Mouse (Mus musculus) liver, adult 2 months (tissue): ENCODE data around the gene Dhx57. TPM values are rescaled to one million over a fixed set of nuclear protein-coding genes. Genes with fewer than 3 reads are reported as not detected.
A peak's percentile ranks its signal among the peaks of the same experiment; 100 is the strongest.
"Not testable (repeated sequence)": the region's sequence is repeated elsewhere in the genome, so short reads cannot be mapped to it uniquely, and the experiment has no call there.

ENCODE experiments used
- DNase-seq: peaks from one replicate; pipeline ENCODE4 v3.0.0-alpha.2; 2011; ENCODE audit warnings: low read depth, low spot score; ENCODE audit errors: extremely low read depth
- H3K27ac ChIP-seq: fragments of 200-500 bp; replicated peaks from 2 replicates; pipeline ENCODE4 v1.5.1; 2012; ENCODE audit warnings: low read depth, mild to moderate bottlenecking, control low read depth, inconsistent platforms, low read length; ENCODE audit not compliant: insufficient read depth
- H3K27me3 ChIP-seq: fragments of 200-500 bp; 2 replicates; pipeline ENCODE4 v1.6.1; 2012; ENCODE audit warnings: mild to moderate bottlenecking, moderate library complexity, low read length, inconsistent platforms; ENCODE audit not compliant: control insufficient read depth, insufficient read depth
- H3K36me3 ChIP-seq: fragments of 200-500 bp; 2 replicates; pipeline ENCODE4 v1.6.1; 2012; ENCODE audit warnings: low read length, inconsistent platforms; ENCODE audit not compliant: control insufficient read depth, insufficient read depth
- H3K4me1 ChIP-seq: fragments of 200-500 bp; 2 replicates; pipeline ENCODE4 v1.6.1; 2011; ENCODE audit warnings: low read length; ENCODE audit not compliant: control insufficient read depth, insufficient read depth
- H3K4me3 ChIP-seq: fragments of 200-500 bp; 2 replicates; pipeline ENCODE4 v1.5.1; 2011; ENCODE audit warnings: low read depth, mild to moderate bottlenecking, control low read depth, low read length, moderate library complexity; ENCODE audit not compliant: insufficient read depth
- H3K79me2 ChIP-seq: fragments of 200-500 bp; 2 replicates; pipeline ENCODE4 v1.6.1; 2012; ENCODE audit warnings: inconsistent platforms, mild to moderate bottlenecking, low read length, moderate library complexity; ENCODE audit not compliant: control insufficient read depth, insufficient read depth
- H3K9ac ChIP-seq: fragments of 200-500 bp; 2 replicates; pipeline ENCODE4 v1.6.1; 2012; ENCODE audit warnings: low read depth, mild to moderate bottlenecking, control low read depth, inconsistent platforms, low read length
- CTCF ChIP-seq: fragments of 200-500 bp; IDR thresholded peaks from 2 replicates; pipeline ENCODE4 v1.5.1; 2011; ENCODE audit warnings: low read depth, low read length, control low read depth
- POLR2A ChIP-seq: fragments of 200-500 bp; IDR thresholded peaks from 2 replicates; pipeline ENCODE4 v1.6.1; 2011; ENCODE audit warnings: low read length, control low read depth; ENCODE audit not compliant: insufficient read depth; ENCODE audit errors: extremely low read depth
- WGBS: fragments of 180-500 bp; shearing (Covaris S2); methylation state at CpG from one replicate; pipeline ENCODE4 v1.1.7; 2018; 5-methylcytosine and 5-hydroxymethylcytosine counted together
- polyA plus RNA-seq: library from polyadenylated mRNA; depleted of rRNA; stranded (reverse); fragments of >200 nt; gene quantifications from 2 replicates; pipeline ENCODE4 v1.2.3, GENCODE M21; 2012
- total RNA-seq: library from RNA; depleted of rRNA; stranded (reverse); fragments of >200 nt; gene quantifications from 2 replicates; pipeline ENCODE4 v1.2.3, GENCODE M21; 2014

Dhx57 gene
- total and polyA plus RNA-seq, 2 experiments = 3.7 to 9.3 TPM

GRCm38 (mm10) chr17:80278255-80278654, 12.0 kb downstream of the Dhx57 start:
- H3K79me2 ChIP-seq = no peaks in the 10 kb centered on the region
- H3K9ac ChIP-seq = no peak overlapping the region
- DNase-seq = peak; percentile 22
- H3K27me3 ChIP-seq = no peaks in the 10 kb centered on the region
- no peak for TF ChIP-seq CTCF
- no peak for TF ChIP-seq POLR2A
- WGBS = 56% methylated on average over 4 of the region's 4 CpGs
- peaks cover 17% of the 10 kb centered on the region for H3K36me3 ChIP-seq
- H3K4me3 ChIP-seq = no peak overlapping the region
- no peaks in the 10 kb centered on the region for H3K4me1 ChIP-seq
- no peak overlapping the region for H3K27ac ChIP-seq

DNA sequence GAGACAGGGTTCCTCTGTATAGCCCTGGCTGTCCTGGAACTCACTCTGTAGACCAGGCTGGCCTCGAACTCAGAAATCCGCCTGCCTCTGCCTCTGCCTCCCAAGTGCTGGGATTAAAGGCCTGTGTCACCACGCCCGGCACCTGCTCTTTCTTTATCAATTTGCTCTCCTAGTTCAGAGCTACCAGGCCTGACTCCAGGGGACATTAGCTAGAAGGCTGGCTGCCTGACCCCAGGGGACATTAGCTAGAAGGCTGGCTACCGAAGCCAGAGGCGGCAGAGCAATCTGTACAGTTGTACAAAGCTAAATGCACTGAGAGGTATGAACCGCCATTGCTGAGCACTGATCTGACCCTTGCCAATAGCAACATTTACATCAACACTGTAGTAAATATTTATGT, 19.7 kb downstream of the Dhx57 start:
- H3K36me3 ChIP-seq = peaks cover 45% of the 10 kb centered on the region
- WGBS = 96% methylated on average over 7 of the region's 7 CpGs
- not testable (repeated sequence) for H3K79me2 ChIP-seq, H3K4me1 ChIP-seq, H3K9ac ChIP-seq, H3K27me3 ChIP-seq, H3K27ac ChIP-seq, DNase-seq, H3K4me3 ChIP-seq

- no peak overlapping the region for H3K4me3 ChIP-seq
- H3K27ac ChIP-seq = no peak overlapping the region
- TF ChIP-seq CTCF (no peak), POLR2A (no peak)
- no peak overlapping the region for H3K9ac ChIP-seq
- WGBS = 98% methylated on average over 3 of the region's 3 CpGs
- peaks cover 49% of the 10 kb centered on the region for H3K36me3 ChIP-seq
- H3K79me2 ChIP-seq = no peaks in the 10 kb centered on the region
- no peaks in the 10 kb centered on the region for H3K4me1 ChIP-seq
- DNase-seq = no peak
- no peaks in the 10 kb centered on the region for H3K27me3 ChIP-seq
Observed at GRCm38 (mm10) chr17:80268151-80268550, 22.1 kb downstream of the Dhx57 start.

GRCm38 (mm10) chr17:80267065-80267464, 23.2 kb downstream of the Dhx57 start:
- Histone ChIP-seq H3K27ac (no peak overlapping the region), H3K9ac (no peak overlapping the region), H3K36me3 (peaks cover 48% of the 10 kb centered on the region), H3K79me2 (no peaks in the 10 kb centered on the region), H3K4me3 (no peak overlapping the region), H3K4me1 (no peaks in the 10 kb centered on the region), H3K27me3 (no peaks in the 10 kb centered on the region)
- WGBS = 96% methylated on average over 4 of the region's 4 CpGs
- no peak for TF ChIP-seq CTCF
- TF ChIP-seq POLR2A = no peak
- no peak for DNase-seq

GRCm38 (mm10) chr17:80255208-80255607, 35.1 kb downstream of the Dhx57 start:
- peaks cover 8% of the 10 kb centered on the region; the same call in 1 of the 2 replicates for H3K4me1 ChIP-seq
- peak; percentile 29 for DNase-seq
- TF ChIP-seq CTCF (no peak), POLR2A (no peak)
- H3K27me3 ChIP-seq = no peaks in the 10 kb centered on the region
- no peak overlapping the region for H3K9ac ChIP-seq
- H3K36me3 ChIP-seq = peaks cover 57% of the 10 kb centered on the region
- H3K27ac ChIP-seq = peak overlapping the region; percentile 31
- H3K79me2 ChIP-seq = no peaks in the 10 kb centered on the region
- H3K4me3 ChIP-seq = no peak overlapping the region
- WGBS = 78% methylated on average over 13 of the region's 13 CpGs

DNA sequence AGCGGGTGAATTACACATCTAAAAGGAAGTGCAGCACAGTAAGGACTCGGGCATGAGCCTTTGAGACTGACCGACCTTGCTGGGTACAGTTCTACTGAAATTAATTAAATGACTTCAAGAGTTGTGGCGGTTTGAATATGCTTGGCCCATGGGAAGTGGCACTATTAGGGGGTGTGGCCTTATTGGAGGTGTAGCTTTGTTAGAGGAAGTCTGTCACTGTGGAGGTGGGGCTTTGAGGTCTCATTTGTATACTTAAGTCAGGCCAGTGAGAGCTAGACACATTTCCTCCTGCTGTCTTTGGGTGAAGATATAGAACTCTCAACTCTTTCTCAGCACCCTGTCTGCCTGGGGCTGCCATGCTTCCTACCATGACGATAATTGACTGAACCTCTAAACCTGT, 35.9 kb downstream of the Dhx57 start:
- Histone ChIP-seq H3K36me3 (peaks cover 56% of the 10 kb centered on the region), H3K79me2 (no peaks in the 10 kb centered on the region), H3K27me3 (no peaks in the 10 kb centered on the region), H3K4me1 (peaks cover 8% of the 10 kb centered on the region; the same call in 1 of the 2 replicates), H3K4me3 (no peak overlapping the region), H3K27ac (no peak overlapping the region; the same call in 1 of the 2 replicates), H3K9ac (no peak overlapping the region)
- no peak for TF ChIP-seq POLR2A
- DNase-seq = no peak
- 92% methylated on average over 5 of the region's 5 CpGs for WGBS
